Mouse (Mus musculus) B cell, adult 62 days (primary cell): ENCODE data around the gene Slc23a2. TPM values are rescaled to one million over a fixed set of nuclear protein-coding genes. Genes with fewer than 3 reads are reported as not detected.

ENCODE experiments used
- total RNA-seq: library from RNA; stranded (reverse); gene quantifications from 4 replicates; pipeline ENCODE4 v1.2.4, GENCODE M21; 2023

The Slc23a2 gene
- 38.2 to 58.4 TPM (median 47.2 TPM) in 4 replicates for total RNA-seq

DNA sequence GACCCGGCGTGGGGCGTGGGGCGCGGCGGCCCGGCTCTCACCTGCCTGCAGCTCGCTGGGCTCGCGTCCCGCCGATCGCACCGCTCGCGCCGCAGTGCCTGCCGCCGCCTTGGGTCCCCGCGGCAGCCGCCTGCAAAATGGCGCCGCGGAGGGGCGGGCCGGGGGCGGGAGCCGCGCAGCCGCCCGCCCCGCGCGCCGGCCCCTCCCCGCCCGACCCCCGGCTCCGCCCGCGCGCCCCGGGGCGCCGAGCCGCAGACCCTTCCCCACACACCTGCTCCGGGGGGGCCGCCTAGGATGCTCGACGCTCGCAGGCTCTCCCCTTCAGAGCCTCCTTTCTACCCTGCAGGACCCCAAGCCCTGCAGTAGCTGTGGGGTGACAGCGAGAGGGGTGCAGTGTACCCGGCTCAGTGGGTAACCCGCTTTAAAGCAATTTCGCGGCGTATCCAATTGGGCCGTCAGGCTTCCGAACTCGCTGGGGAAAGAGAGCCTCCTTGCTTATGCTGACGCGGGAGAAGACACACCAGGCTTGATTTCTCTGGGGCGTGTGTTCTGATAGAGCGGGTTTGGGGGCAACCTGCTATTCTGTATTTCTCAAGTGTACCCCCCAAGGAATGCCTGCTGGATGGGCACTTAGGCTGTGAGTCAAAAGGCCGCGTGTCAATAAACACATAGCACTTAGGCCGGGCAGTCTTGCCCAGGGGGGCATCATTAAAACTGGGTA is at the start of gene Slc23a2:
Gene Slc23a2 (minus strand): TSS at position 138 of the 721 bp plus-strand sequence.

DNA sequence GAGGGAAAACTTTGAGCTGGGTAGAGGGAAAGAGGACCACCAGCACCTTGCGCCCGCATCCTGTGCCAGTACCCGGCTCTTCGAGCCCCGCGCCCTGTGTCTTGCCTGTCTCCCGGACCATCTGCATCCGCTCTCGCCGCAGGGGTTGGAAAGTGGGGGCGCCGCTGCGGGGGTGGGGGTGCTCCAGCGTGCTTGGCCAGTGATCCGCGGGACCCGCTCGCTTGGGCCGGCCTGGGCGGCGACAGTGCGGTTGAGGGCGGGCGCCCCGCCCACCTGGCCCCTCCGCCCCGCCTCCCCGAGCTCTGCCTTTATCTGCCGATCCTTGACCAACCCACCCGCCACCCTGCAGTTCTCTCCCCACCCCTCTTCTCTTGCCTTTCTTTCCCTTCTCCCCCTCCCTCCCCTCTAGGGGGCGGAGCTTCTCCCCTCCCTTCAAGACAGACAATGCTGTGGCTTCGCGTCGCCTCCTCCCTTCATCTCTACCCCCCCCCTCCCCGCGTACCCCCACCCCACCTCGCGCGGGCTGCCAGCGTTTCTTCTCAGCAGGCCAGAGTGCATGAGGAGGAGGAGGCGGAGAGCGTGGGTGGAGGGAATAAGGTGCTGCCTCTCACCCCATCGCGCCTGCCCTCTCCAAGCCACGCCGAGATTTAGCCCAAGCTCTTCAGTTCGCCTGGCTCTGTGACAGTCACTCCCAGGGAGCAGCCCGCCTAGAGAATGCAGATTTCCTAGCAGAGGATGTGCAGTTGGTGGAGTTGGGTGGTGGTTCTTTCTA is 115.1 kb downstream of the Slc23a2 start, which contains the start of gene Rassf2:
Gene Rassf2 (minus strand): TSS at position 613 of the 772 bp plus-strand sequence.

Other genes starting within 250 kb of the Slc23a2 start
- gene Prnp, start 235.2 kb downstream of the Slc23a2 start, total RNA-seq: 5.2 to 8.3 TPM (median 6.3 TPM) in 4 replicates
- gene Prn, start 235.2 kb downstream of the Slc23a2 start, total RNA-seq: not detected in 4 replicates
- not detected in 4 replicates for gene Prnd, start 194.2 kb downstream of the Slc23a2 start, total RNA-seq
- 193 to 216 TPM (median 207 TPM) in 4 replicates for gene Rassf2, start 114.8 kb downstream of the Slc23a2 start, total RNA-seq
- gene Tmem230, start 102.7 kb upstream of the Slc23a2 start, total RNA-seq: 25.1 to 31.0 TPM (median 26.7 TPM) in 4 replicates
- gene Pcna, start 108.2 kb upstream of the Slc23a2 start, total RNA-seq: 251 to 273 TPM (median 256 TPM) in 4 replicates
- gene Cds2, start 118.0 kb upstream of the Slc23a2 start, total RNA-seq: 62.5 to 71.8 TPM (median 66.5 TPM) in 4 replicates
- not detected in 4 replicates for gene Prokr2, start 240.3 kb upstream of the Slc23a2 start, total RNA-seq